Comparison of ENCODE assay signal across 8 mouse cellular contexts in genomic region chr17:45434262-45434590, GRCm38 (mm10). TPM values are rescaled to one million over a fixed set of nuclear protein-coding genes. Genes with fewer than 3 reads are reported as not detected.
DNase-seq lines count a peak whose midpoint lies in the region; ATAC-seq and TF ChIP-seq lines count a peak whose summit lies in the region.

No protein-coding gene starts in this region.

- peak overlapping the region; percentile 86 for H3K4me3 ChIP-seq in lung, embryonic 15.5 days
- H3K4me3 ChIP-seq in embryonic facial prominence, embryonic 15.5 days (replicated peaks): peak overlapping the region; percentile 65
- peak overlapping the region; percentile 98 for H3K4me3 ChIP-seq in limb, embryonic 10.5 days
- H3K4me3 ChIP-seq in olfactory bulb, adult 2 months (ENCODE audit: insufficient read depth, low read depth, low read length): peak overlapping the region; percentile 59

- H3K9ac ChIP-seq in lung, embryonic 15.5 days: peak overlapping the region; percentile 55
- peak overlapping the region; percentile 83 for H3K9ac ChIP-seq in embryonic facial prominence, embryonic 15.5 days

- TF ChIP-seq CTCF in olfactory bulb, adult 2 months (IDR thresholded peaks at IDR 0.05; ENCODE audit: insufficient read depth, low read depth, low read length): no peak

- ATAC-seq in lung, embryonic 15.5 days (ENCODE audit: borderline replicate concordance, extremely low read depth, low FRiP score, low TSS enrichment): no peak
- no peak for ATAC-seq in embryonic facial prominence, embryonic 15.5 days (ENCODE audit: insufficient number of reproducible peaks, low FRiP score, low TSS enrichment, low read depth)
- no peak for ATAC-seq in frontal cortex, adult (ENCODE audit: low TSS enrichment)

- no peaks in the 10 kb centered on the region for H3K9me3 ChIP-seq in lung, embryonic 15.5 days
- H3K9me3 ChIP-seq in embryonic facial prominence, embryonic 15.5 days (replicated peaks): no peaks in the 10 kb centered on the region
- no peaks in the 10 kb centered on the region for H3K9me3 ChIP-seq in limb, embryonic 10.5 days (replicated peaks)

- no peak for TF ChIP-seq POLR2A in olfactory bulb, adult 2 months (IDR thresholded peaks at IDR 0.05; ENCODE audit: insufficient read depth, low read depth, low read length)

- peaks cover 21% of the 10 kb centered on the region for H3K4me1 ChIP-seq in lung, embryonic 15.5 days
- peaks cover 21% of the 10 kb centered on the region for H3K4me1 ChIP-seq in embryonic facial prominence, embryonic 15.5 days
- peaks cover 20% of the 10 kb centered on the region for H3K4me1 ChIP-seq in limb, embryonic 10.5 days
- H3K4me1 ChIP-seq in olfactory bulb, adult 2 months (ENCODE audit: control insufficient read depth, insufficient read depth, low read length): peaks cover 2% of the 10 kb centered on the region; the same call in 1 of the 2 replicates

- no peaks in the 10 kb centered on the region for H3K27me3 ChIP-seq in lung, embryonic 15.5 days
- H3K27me3 ChIP-seq in embryonic facial prominence, embryonic 15.5 days: no peaks in the 10 kb centered on the region
- H3K27me3 ChIP-seq in limb, embryonic 10.5 days (ENCODE audit: low read depth, poor library complexity, severe bottlenecking): no peaks in the 10 kb centered on the region

- peak overlapping the region; percentile 70 for H3K4me2 ChIP-seq in lung, embryonic 15.5 days
- peak overlapping the region; percentile 68 for H3K4me2 ChIP-seq in embryonic facial prominence, embryonic 15.5 days (replicated peaks)

- 6% methylated on average over 12 of the region's 12 CpGs for WGBS in lung, embryonic 15.5 days
- 7% methylated on average over 12 of the region's 12 CpGs for WGBS in embryonic facial prominence, embryonic 15.5 days
- 10% methylated on average over 12 of the region's 12 CpGs for WGBS in limb, embryonic 10.5 days
- 4% methylated on average over 12 of the region's 12 CpGs for WGBS in olfactory bulb, adult 2 months

- no peak for DNase-seq in lung, adult 18-20 months
- DNase-seq in limb, embryonic 10.5 days (ENCODE audit: low spot score): no peak
- DNase-seq in yolk sac, embryonic 10.5 days (ENCODE audit: low spot score): no peak
- no peak for DNase-seq in right cerebral cortex, postnatal 10 days (ENCODE audit: low spot score in 2 of 2)

- 0 out of 2 replicates have a peak, but pooled peaks cover 5% of the 10 kb centered on the region for H3K36me3 ChIP-seq in lung, embryonic 15.5 days
- peaks cover 20% of the 10 kb centered on the region for H3K36me3 ChIP-seq in embryonic facial prominence, embryonic 15.5 days
- H3K36me3 ChIP-seq in limb, embryonic 10.5 days: peaks cover 26% of the 10 kb centered on the region

- H3K27ac ChIP-seq in lung, embryonic 15.5 days: peak overlapping the region; percentile 97
- H3K27ac ChIP-seq in embryonic facial prominence, embryonic 15.5 days (replicated peaks): peak overlapping the region; percentile 95
- H3K27ac ChIP-seq in limb, embryonic 10.5 days: peak overlapping the region; percentile 94
- no peak overlapping the region; the same call in 1 of the 2 replicates for H3K27ac ChIP-seq in olfactory bulb, adult 2 months (ENCODE audit: insufficient read depth, low read depth, low read length)

RNA-seq across cellular contexts. Expression of gene Cdc5l, which starts 0.7 kb away (rescaled TPM):
- 59.2 and 61.1 TPM in 2 replicates for polyA plus RNA-seq in lung, embryonic 15.5 days (2015; fragmentation: Nextera tagmentation; extraction: Ambion mirVana)
- polyA plus RNA-seq in embryonic facial prominence, embryonic 15.5 days (2015; fragmentation: Nextera tagmentation; extraction: Ambion mirVana): 56.4 and 65.7 TPM in 2 replicates
- 68.3 and 68.9 TPM in 2 replicates for polyA plus RNA-seq in limb, embryonic 10.5 days (2016; fragmentation: Nextera tagmentation; extraction: Ambion mirVana)
- not detected in 2 replicates for polyA plus RNA-seq in olfactory bulb, adult 2 months (2012; ENCODE audit: insufficient read depth, insufficient read length, low replicate concordance, missing spikeins)

RNA-seq across cellular contexts. Expression of gene Spats1, which starts 41.0 kb away (rescaled TPM):
- 0.48 and 0.52 TPM in 2 replicates for polyA plus RNA-seq in lung, embryonic 15.5 days (2015; fragmentation: Nextera tagmentation; extraction: Ambion mirVana)
- polyA plus RNA-seq in embryonic facial prominence, embryonic 15.5 days (2015; fragmentation: Nextera tagmentation; extraction: Ambion mirVana): 0.46 and 0.81 TPM in 2 replicates
- polyA plus RNA-seq in limb, embryonic 10.5 days (2016; fragmentation: Nextera tagmentation; extraction: Ambion mirVana): 0.33 and 1.1 TPM in 2 replicates
- not detected in 2 replicates for polyA plus RNA-seq in olfactory bulb, adult 2 months (2012; ENCODE audit: insufficient read depth, insufficient read length, low replicate concordance, missing spikeins)

Comparison
In these comparisons a context has a peak if more than half of its experiments do, and no peak if none do; other contexts are left out.
1. RNA of gene Cdc5l, which starts 0.7 kb away (polyA plus RNA-seq): 68.3 to 68.9 TPM in limb, embryonic 10.5 days, 56.4 to 65.7 TPM in embryonic facial prominence, embryonic 15.5 days and 59.2 to 61.1 TPM in lung, embryonic 15.5 days; not detected in olfactory bulb, adult 2 months; every median in the first group is over 10 times any median in the second.
2. Peak in every context shown above with its lines, with median percentiles within 50 percentile points of each other: H3K4me3 ChIP-seq.